Mouse (Mus musculus) layer of hippocampus, adult 9-11 months (tissue): ENCODE results near the gene Jhy.

Experiments used
- DNase-seq: peaks from one replicate; pipeline ENCODE4 v3.0.0; 2022

The Jhy gene

GRCm38 (mm10) chr9:40963586-40964417 is at the start of gene Jhy:
TSS of gene Jhy (minus strand) at chr9:40964118.
- no peak for DNase-seq

- DNase-seq = no peak
Observed at GRCm38 (mm10) chr9:41012456-41012855, 48.5 kb upstream of the Jhy start.

GRCm38 (mm10) chr9:41011512-41012436 is 47.9 kb upstream of the Jhy start:
- peak; percentile 34 for DNase-seq

- no peak for DNase-seq
Observed at GRCm38 (mm10) chr9:41007785-41008184, 43.9 kb upstream of the Jhy start.

- DNase-seq = no peak
Observed at GRCm38 (mm10) chr9:41004415-41004814, 40.5 kb upstream of the Jhy start, which contains the start of gene Crtam. TSS of gene Crtam (minus strand) at chr9:41004628.

- DNase-seq = no peak
Observed at GRCm38 (mm10) chr9:40997116-40997779, 33.3 kb upstream of the Jhy start.

- no peak for DNase-seq
Observed at GRCm38 (mm10) chr9:40994075-40994474, 30.2 kb upstream of the Jhy start.

- DNase-seq = no peak
Observed at GRCm38 (mm10) chr9:40991511-40991910, 27.6 kb upstream of the Jhy start.

GRCm38 (mm10) chr9:40989940-40990588 is 26.1 kb upstream of the Jhy start:
- peak; percentile 57 for DNase-seq

- DNase-seq = no peak
Observed at GRCm38 (mm10) chr9:40984313-40984712, 20.4 kb upstream of the Jhy start.

GRCm38 (mm10) chr9:40983758-40984157 is 19.8 kb upstream of the Jhy start:
- DNase-seq = no peak

GRCm38 (mm10) chr9:40982480-40982879 is 18.6 kb upstream of the Jhy start:
- DNase-seq = no peak

- no peak for DNase-seq
Observed at GRCm38 (mm10) chr9:40974042-40974801, 10.3 kb upstream of the Jhy start.

GRCm38 (mm10) chr9:40964418-40964714 is 448 bp upstream of the Jhy start:
- DNase-seq = no peak

- DNase-seq = no peak
Observed at GRCm38 (mm10) chr9:40961401-40961800, 2.5 kb downstream of the Jhy start.

GRCm38 (mm10) chr9:40949039-40949615 is 14.8 kb downstream of the Jhy start:
- DNase-seq = no peak

- DNase-seq = no peak
Observed at GRCm38 (mm10) chr9:40948473-40948872, 15.4 kb downstream of the Jhy start.

- DNase-seq = no peak
Observed at GRCm38 (mm10) chr9:40947131-40947530, 16.8 kb downstream of the Jhy start.

- DNase-seq = no peak
Observed at GRCm38 (mm10) chr9:40937425-40937824, 26.5 kb downstream of the Jhy start.

- DNase-seq = no peak
Observed at GRCm38 (mm10) chr9:40933323-40933722, 30.6 kb downstream of the Jhy start.

GRCm38 (mm10) chr9:40927351-40927980 is 36.5 kb downstream of the Jhy start:
- no peak for DNase-seq
